Mouse (Mus musculus): ENCODE measurements at regions not wholly inside any gene's neighbourhood (a gene's known extent, or its start where the extent isn't known, plus 50 kb on each side); places are given as distances from the start of the nearest gene placed in this dataset.

- intact Hi-C loops (cut with DNase I): no loop called here
- no peak for TF ChIP-seq CTCF (IDR thresholded peaks at IDR 0.05)
- Histone ChIP-seq H3K27ac (no peak overlapping the region), H3K4me3 (no peak overlapping the region)
- no peak for DNase-seq (ENCODE audit: extremely low spot score in 1 of 2, low spot score in 2 of 2)
Observed at GRCm38 (mm10) chr8:26690178-26690735, 286.9 kb upstream of the Zfp703 start.

- intact Hi-C loops (cut with DNase I): no loop called here
Observed at GRCm38 (mm10) chr8:26697579-26698084, 279.5 kb upstream of the Zfp703 start.

GRCm38 (mm10) chr8:26698580-26698979, 278.5 kb upstream of the Zfp703 start:
- intact Hi-C loops (cut with DNase I): no loop called here
- no peak for TF ChIP-seq CTCF (IDR thresholded peaks at IDR 0.05)
- Histone ChIP-seq H3K27ac (no peak overlapping the region), H3K4me3 (no peak overlapping the region)
- DNase-seq (ENCODE audit: extremely low spot score in 1 of 2, low spot score in 2 of 2): no peak

More at GRCm38 (mm10) chr8:26697579-26698084, 279.5 kb upstream of the Zfp703 start:
- no peak for DNase-seq (ENCODE audit: extremely low spot score in 1 of 2, low spot score in 2 of 2)
- Histone ChIP-seq H3K27ac (no peak overlapping the region), H3K4me3 (no peak overlapping the region)
- TF ChIP-seq CTCF (IDR thresholded peaks at IDR 0.05): no peak

GRCm38 (mm10) chr8:26706048-26706767, 270.9 kb upstream of the Zfp703 start:
- intact Hi-C loops (cut with DNase I): no loop called here
- no peak overlapping the region for H3K4me3 ChIP-seq

GRCm38 (mm10) chr8:26706768-26707156, 270.4 kb upstream of the Zfp703 start:
- no peak for TF ChIP-seq CTCF (IDR thresholded peaks at IDR 0.05)
- intact Hi-C loops (cut with DNase I): no loop called here
- Histone ChIP-seq H3K4me3 (no peak overlapping the region), H3K27ac (no peak overlapping the region)
- DNase-seq (ENCODE audit: extremely low spot score in 1 of 2, low spot score in 2 of 2): no peak

More at GRCm38 (mm10) chr8:26706048-26706767, 270.9 kb upstream of the Zfp703 start:
- no peak overlapping the region for H3K27ac ChIP-seq
- DNase-seq (ENCODE audit: extremely low spot score in 1 of 2, low spot score in 2 of 2): no peak
- no peak for TF ChIP-seq CTCF (IDR thresholded peaks at IDR 0.05)

- H3K4me3 ChIP-seq: no peak overlapping the region
- TF ChIP-seq CTCF (IDR thresholded peaks at IDR 0.05): no peak
- no peak for DNase-seq (ENCODE audit: extremely low spot score in 1 of 2, low spot score in 2 of 2)
- no peak overlapping the region for H3K27ac ChIP-seq
- intact Hi-C loops (cut with DNase I): no loop called here
Observed at GRCm38 (mm10) chr8:26713836-26714235, 263.3 kb upstream of the Zfp703 start.

- DNase-seq (ENCODE audit: extremely low spot score in 1 of 2, low spot score in 2 of 2): no peak
- TF ChIP-seq CTCF (IDR thresholded peaks at IDR 0.05): no peak
- intact Hi-C loops (cut with DNase I): no loop called here
- Histone ChIP-seq H3K4me3 (no peak overlapping the region), H3K27ac (no peak overlapping the region)
Observed at GRCm38 (mm10) chr8:26714714-26715113, 262.4 kb upstream of the Zfp703 start.

GRCm38 (mm10) chr8:26718409-26719355, 258.4 kb upstream of the Zfp703 start:
- intact Hi-C loops (cut with DNase I): no loop called here
- Histone ChIP-seq H3K4me3 (no peak overlapping the region), H3K27ac (no peak overlapping the region)
- DNase-seq (ENCODE audit: extremely low spot score in 1 of 2, low spot score in 2 of 2): no peak
- TF ChIP-seq CTCF (IDR thresholded peaks at IDR 0.05): no peak

- no peak for TF ChIP-seq CTCF (IDR thresholded peaks at IDR 0.05)
- DNase-seq (ENCODE audit: extremely low spot score in 1 of 2, low spot score in 2 of 2): no peak
- no peak overlapping the region for H3K4me3 ChIP-seq
- H3K27ac ChIP-seq: no peak overlapping the region
- intact Hi-C loops (cut with DNase I): no loop called here
Observed at GRCm38 (mm10) chr8:26722766-26723165, 254.4 kb upstream of the Zfp703 start.

- Histone ChIP-seq H3K27ac (no peak overlapping the region), H3K4me3 (no peak overlapping the region)
- intact Hi-C loops (cut with DNase I): no loop called here
- no peak for DNase-seq (ENCODE audit: extremely low spot score in 1 of 2, low spot score in 2 of 2)
- no peak for TF ChIP-seq CTCF (IDR thresholded peaks at IDR 0.05)
Observed at GRCm38 (mm10) chr8:26724628-26725027, 252.5 kb upstream of the Zfp703 start.

- Histone ChIP-seq H3K27ac (no peak overlapping the region), H3K4me3 (no peak overlapping the region)
- intact Hi-C loops (cut with DNase I): no loop called here
- DNase-seq (ENCODE audit: extremely low spot score in 1 of 2, low spot score in 2 of 2): no peak
- no peak for TF ChIP-seq CTCF (IDR thresholded peaks at IDR 0.05)
Observed at GRCm38 (mm10) chr8:26725521-26725920, 251.6 kb upstream of the Zfp703 start.

- TF ChIP-seq CTCF (IDR thresholded peaks at IDR 0.05): no peak
- intact Hi-C loops (cut with DNase I): no loop called here
- Histone ChIP-seq H3K27ac (no peak overlapping the region), H3K4me3 (no peak overlapping the region)
- no peak for DNase-seq (ENCODE audit: extremely low spot score in 1 of 2, low spot score in 2 of 2)
Observed at GRCm38 (mm10) chr8:26729351-26729750, 247.8 kb upstream of the Zfp703 start.

Data from left cerebral cortex, adult 2 months (tissue).